8 mouse cellular contexts compared by ENCODE assay signal in the genomic region with DNA sequence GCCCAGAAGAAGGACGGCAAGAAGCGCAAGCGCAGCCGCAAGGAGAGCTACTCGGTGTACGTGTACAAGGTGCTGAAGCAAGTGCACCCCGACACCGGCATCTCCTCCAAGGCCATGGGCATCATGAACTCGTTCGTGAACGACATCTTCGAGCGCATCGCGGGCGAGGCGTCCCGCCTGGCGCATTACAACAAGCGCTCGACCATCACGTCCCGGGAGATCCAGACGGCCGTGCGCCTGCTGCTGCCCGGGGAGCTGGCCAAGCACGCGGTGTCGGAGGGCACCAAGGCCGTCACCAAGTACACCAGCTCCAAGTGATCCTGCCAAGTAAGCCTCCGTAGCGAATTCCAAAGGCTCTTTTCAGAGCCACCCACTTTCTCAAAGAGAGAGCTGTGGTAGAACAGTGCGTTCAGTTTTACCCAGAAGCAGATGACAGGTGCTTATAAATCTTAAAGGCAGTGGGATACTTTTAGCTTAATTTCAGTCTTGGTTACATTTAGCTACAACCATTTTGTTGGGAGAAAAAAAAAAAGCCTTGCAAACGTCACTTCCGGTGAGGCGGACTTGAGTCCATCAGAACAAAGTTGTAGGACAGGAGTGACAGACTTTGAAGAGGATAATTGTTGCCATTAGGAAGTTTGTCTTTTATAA. TPM values are rescaled to one million over a fixed set of nuclear protein-coding genes. Genes with fewer than 3 reads are reported as not detected.
DNase-seq lines count a peak whose midpoint lies in the region; ATAC-seq lines count a peak whose summit lies in the region.
"Not testable (repeated sequence)": the region's sequence is repeated elsewhere in the genome, so short reads cannot be mapped to it uniquely, and the experiment has no call there.

No protein-coding gene starts in this region.

- H3K27ac ChIP-seq in embryonic facial prominence, embryonic 11.5 days (replicated peaks; ENCODE audit: low read depth, low read length) = peak overlapping the region; percentile 97
- peak overlapping the region; percentile 99 for H3K27ac ChIP-seq in intestine, embryonic 16.5 days (ENCODE audit: low read length)
- H3K27ac ChIP-seq in limb, embryonic 12.5 days = peak overlapping the region; percentile 98
- H3K27ac ChIP-seq in midbrain, embryonic 10.5 days (replicated peaks) = peak overlapping the region; percentile 92

- peak; percentile 19 for ATAC-seq in embryonic facial prominence, embryonic 11.5 days (replicated peaks; ENCODE audit: insufficient number of reproducible peaks, low FRiP score, low TSS enrichment, low read depth)
- ATAC-seq in intestine, embryonic 16.5 days = peak; percentile 8
- ATAC-seq in limb, embryonic 12.5 days (ENCODE audit: insufficient number of reproducible peaks, insufficient read depth, low FRiP score, low TSS enrichment, low read depth) = peak; percentile 1; the same call in 1 of the 2 replicates

- H3K4me1 ChIP-seq in embryonic facial prominence, embryonic 11.5 days (ENCODE audit: control insufficient read depth, insufficient read depth, low read length) = not testable (repeated sequence)
- H3K4me1 ChIP-seq in intestine, embryonic 16.5 days (ENCODE audit: control insufficient read depth, insufficient read depth, low read length) = peaks cover 14% of the 10 kb centered on the region
- H3K4me1 ChIP-seq in limb, embryonic 12.5 days (replicated peaks) = peaks cover 15% of the 10 kb centered on the region
- H3K4me1 ChIP-seq in midbrain, embryonic 10.5 days = peaks cover 29% of the 10 kb centered on the region

- not testable (repeated sequence) for H3K27me3 ChIP-seq in embryonic facial prominence, embryonic 11.5 days (ENCODE audit: control insufficient read depth, insufficient read depth, low read length); intestine, embryonic 16.5 days (replicated peaks; ENCODE audit: control insufficient read depth, insufficient read depth, low read length); limb, embryonic 12.5 days; midbrain, embryonic 10.5 days (ENCODE audit: low read depth, poor library complexity, severe bottlenecking)

- H3K4me2 ChIP-seq in embryonic facial prominence, embryonic 11.5 days (ENCODE audit: low read depth, low read length) = peak overlapping the region; percentile 66
- peak overlapping the region; percentile 64 for H3K4me2 ChIP-seq in intestine, embryonic 16.5 days (ENCODE audit: low read depth, low read length)
- peak overlapping the region; percentile 71 for H3K4me2 ChIP-seq in limb, embryonic 12.5 days

- DNase-seq in 3T3-L1 (ENCODE audit: low read depth, low spot score) = peak; percentile 86
- DNase-seq in adrenal gland, postnatal 10 days = peak; percentile 65
- DNase-seq in embryonic facial prominence, embryonic 11.5 days (ENCODE audit: low spot score) = peak; percentile 91
- peak; percentile 79 for DNase-seq in heart, adult 8-10 months (ENCODE audit: low spot score)
- peak; percentile 61 for DNase-seq in midbrain, embryonic 10.5 days (ENCODE audit: low spot score)
- DNase-seq in spleen, adult 12 weeks (ENCODE audit: low spot score) = peak; percentile 67

- H3K9me3 ChIP-seq in embryonic facial prominence, embryonic 11.5 days (replicated peaks; ENCODE audit: control insufficient read depth, low read length); intestine, embryonic 16.5 days (ENCODE audit: control insufficient read depth, low read length); limb, embryonic 12.5 days; midbrain, embryonic 10.5 days (replicated peaks): not testable (repeated sequence)

- H3K4me3 ChIP-seq in embryonic facial prominence, embryonic 11.5 days (ENCODE audit: low read depth, low read length) = peak overlapping the region; percentile 40
- peak overlapping the region; percentile 52 for H3K4me3 ChIP-seq in intestine, embryonic 16.5 days (ENCODE audit: low read length)
- peak overlapping the region; percentile 45 for H3K4me3 ChIP-seq in limb, embryonic 12.5 days (replicated peaks)
- H3K4me3 ChIP-seq in midbrain, embryonic 10.5 days = peak overlapping the region; percentile 59

- H3K9ac ChIP-seq in embryonic facial prominence, embryonic 11.5 days (replicated peaks; ENCODE audit: low read length) = peak overlapping the region; percentile 67
- peak overlapping the region; percentile 57 for H3K9ac ChIP-seq in intestine, embryonic 16.5 days (ENCODE audit: low read depth, low read length)
- H3K9ac ChIP-seq in limb, embryonic 12.5 days (replicated peaks) = peak overlapping the region; percentile 70

- not testable (repeated sequence) for H3K36me3 ChIP-seq in embryonic facial prominence, embryonic 11.5 days (replicated peaks; ENCODE audit: control insufficient read depth, insufficient read depth, low read depth, low read length); intestine, embryonic 16.5 days (ENCODE audit: control insufficient read depth, insufficient read depth, low read length); limb, embryonic 12.5 days; midbrain, embryonic 10.5 days

- 0% methylated on average over 12 of the region's 37 CpGs for WGBS in embryonic facial prominence, embryonic 11.5 days
- 0% methylated on average over 11 of the region's 37 CpGs for WGBS in intestine, embryonic 16.5 days
- WGBS in limb, embryonic 12.5 days = 0% methylated on average over 19 of the region's 37 CpGs
- WGBS in midbrain, embryonic 10.5 days = under 1% methylated on average over 21 of the region's 37 CpGs

RNA-seq across cellular contexts. Expression of a gene that starts 0.4 kb away (rescaled TPM):
- total RNA-seq in adrenal gland, postnatal 10 days (2021) = 10 to 100 TPM; 76.4 to 77.6 TPM
- 25.1 and 27.3 TPM in 2 replicates for polyA plus RNA-seq in embryonic facial prominence, embryonic 11.5 days (2014; fragmentation: Nextera tagmentation; extraction: Ambion mirVana)
- 10 to 100 TPM; 74.6 to 82.2 (median 76.6) TPM for total RNA-seq in heart, adult 8-10 months (2022)
- polyA plus RNA-seq in intestine, embryonic 16.5 days (2015; fragmentation: Nextera tagmentation; extraction: Ambion mirVana) = 101 and 110 TPM in 2 replicates
- polyA plus RNA-seq in limb, embryonic 12.5 days (2016; fragmentation: Nextera tagmentation; extraction: Ambion mirVana) = 29.3 and 33.7 TPM in 2 replicates
- polyA plus RNA-seq in midbrain, embryonic 10.5 days (2016; fragmentation: Nextera tagmentation; extraction: Ambion mirVana) = 22.1 and 23.9 TPM in 2 replicates

RNA-seq across cellular contexts. Expression of a gene that starts 0.7 kb away (rescaled TPM):
- 1 to 10 TPM; 8.3 to 9.7 TPM for total RNA-seq in adrenal gland, postnatal 10 days (2021)
- 1.4 and 2.2 TPM in 2 replicates for polyA plus RNA-seq in embryonic facial prominence, embryonic 11.5 days (2014; fragmentation: Nextera tagmentation; extraction: Ambion mirVana)
- 1 to 10 TPM; 1.1 to 1.6 (median 1.3) TPM for total RNA-seq in heart, adult 8-10 months (2022)
- polyA plus RNA-seq in intestine, embryonic 16.5 days (2015; fragmentation: Nextera tagmentation; extraction: Ambion mirVana) = 0.94 and 1.0 TPM in 2 replicates
- polyA plus RNA-seq in limb, embryonic 12.5 days (2016; fragmentation: Nextera tagmentation; extraction: Ambion mirVana) = 1.1 and 1.3 TPM in 2 replicates
- 1.3 TPM in 2 replicates for polyA plus RNA-seq in midbrain, embryonic 10.5 days (2016; fragmentation: Nextera tagmentation; extraction: Ambion mirVana)

RNA-seq across cellular contexts. Expression of a gene that starts 11.2 kb away (rescaled TPM):
- under 1 TPM; 0.69 to 0.88 TPM for total RNA-seq in adrenal gland, postnatal 10 days (2021)
- not detected in 2 replicates for polyA plus RNA-seq in embryonic facial prominence, embryonic 11.5 days (2014; fragmentation: Nextera tagmentation; extraction: Ambion mirVana)
- total RNA-seq in heart, adult 8-10 months (2022) = under 1 TPM in 1 of 4 experiments, not detected in 3; 0.30 TPM
- polyA plus RNA-seq in intestine, embryonic 16.5 days (2015; fragmentation: Nextera tagmentation; extraction: Ambion mirVana) = 0.15 and 0.20 TPM in 2 replicates
- not detected in 2 replicates for polyA plus RNA-seq in limb, embryonic 12.5 days (2016; fragmentation: Nextera tagmentation; extraction: Ambion mirVana)
- not detected in 2 replicates for polyA plus RNA-seq in midbrain, embryonic 10.5 days (2016; fragmentation: Nextera tagmentation; extraction: Ambion mirVana)

RNA-seq across cellular contexts. Expression of a gene that starts 13.8 kb away (rescaled TPM):
- 100 to 1,000 TPM; 175 to 199 TPM for total RNA-seq in adrenal gland, postnatal 10 days (2021)
- 6.1 TPM in 2 replicates for polyA plus RNA-seq in embryonic facial prominence, embryonic 11.5 days (2014; fragmentation: Nextera tagmentation; extraction: Ambion mirVana)
- 10 to 100 TPM; 37.9 to 55.9 (median 45.3) TPM for total RNA-seq in heart, adult 8-10 months (2022)
- polyA plus RNA-seq in intestine, embryonic 16.5 days (2015; fragmentation: Nextera tagmentation; extraction: Ambion mirVana) = 2.9 and 3.1 TPM in 2 replicates
- polyA plus RNA-seq in limb, embryonic 12.5 days (2016; fragmentation: Nextera tagmentation; extraction: Ambion mirVana) = 13.4 and 18.4 TPM in 2 replicates
- polyA plus RNA-seq in midbrain, embryonic 10.5 days (2016; fragmentation: Nextera tagmentation; extraction: Ambion mirVana) = 4.9 and 5.1 TPM in 2 replicates

RNA-seq across cellular contexts. Expression of a gene that starts 26.2 kb away (rescaled TPM):
- 10 to 100 TPM; 23.3 to 31.0 TPM for total RNA-seq in adrenal gland, postnatal 10 days (2021)
- 4.3 and 4.6 TPM in 2 replicates for polyA plus RNA-seq in embryonic facial prominence, embryonic 11.5 days (2014; fragmentation: Nextera tagmentation; extraction: Ambion mirVana)
- 10 to 100 TPM; 58.1 to 66.0 (median 61.5) TPM for total RNA-seq in heart, adult 8-10 months (2022)
- 8.5 and 9.7 TPM in 2 replicates for polyA plus RNA-seq in intestine, embryonic 16.5 days (2015; fragmentation: Nextera tagmentation; extraction: Ambion mirVana)
- 3.8 and 4.2 TPM in 2 replicates for polyA plus RNA-seq in limb, embryonic 12.5 days (2016; fragmentation: Nextera tagmentation; extraction: Ambion mirVana)
- polyA plus RNA-seq in midbrain, embryonic 10.5 days (2016; fragmentation: Nextera tagmentation; extraction: Ambion mirVana) = 2.3 and 2.5 TPM in 2 replicates

Comparison
In these comparisons a context has a peak if more than half of its experiments do, and no peak if none do; other contexts are left out.
1. Peak in every context shown above with its lines: DNase-seq, ATAC-seq, H3K4me3 ChIP-seq and H3K27ac ChIP-seq.